In the genomic region with DNA sequence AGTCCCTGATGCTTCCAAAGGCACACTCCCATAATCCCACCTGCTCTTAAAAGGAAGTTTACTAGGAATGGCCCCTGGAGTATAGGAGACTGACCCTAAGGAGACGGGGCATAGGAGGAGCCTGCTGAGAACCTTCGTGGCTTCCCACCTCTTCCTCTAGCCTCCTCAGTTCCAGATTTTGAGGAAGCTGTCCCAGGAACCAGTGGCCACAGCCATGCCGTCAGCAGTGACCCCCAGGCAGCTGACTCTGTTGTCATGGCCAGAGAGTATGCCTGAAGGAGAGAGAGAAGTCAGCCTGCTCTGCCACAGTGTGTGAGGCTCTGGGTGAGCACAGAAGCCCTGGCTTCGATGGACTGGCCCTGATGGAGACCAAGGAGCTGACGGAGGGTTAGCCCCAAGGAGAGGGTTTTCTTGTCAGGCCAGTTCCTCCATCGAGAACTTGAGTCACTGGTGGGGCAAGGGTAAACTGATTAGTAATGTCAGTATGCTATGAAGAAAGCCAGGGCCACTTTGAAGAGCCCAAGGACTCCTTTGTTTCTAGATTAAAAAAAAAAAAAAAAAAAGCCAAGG, we compare ENCODE assay signal across 19 mouse cellular contexts. TPM values are rescaled to one million over a fixed set of nuclear protein-coding genes. Genes with fewer than 3 reads are reported as not detected.
A peak's percentile ranks its signal among the peaks of the same experiment; 100 is the strongest.
DNase-seq lines count a peak whose midpoint lies in the region; ATAC-seq and TF ChIP-seq lines count a peak whose summit lies in the region.
"Had no signal": no experiment of that assay in that cellular context is flagged by ENCODE, and none has a peak within 500 bp of the region (broad histone marks: within the 10 kb centered on the region; RNA-seq: fewer than 3 reads in every experiment).

No protein-coding gene starts in this region.

- no peak for TF ChIP-seq POLR2A in liver, adult 2 months (IDR thresholded peaks at IDR 0.05; ENCODE audit: extremely low read depth, insufficient read depth, low read length)

- H3K4me1 ChIP-seq in forebrain, embryonic 13.5 days: peaks cover 36% of the 10 kb centered on the region
- H3K4me1 ChIP-seq in forebrain, embryonic 15.5 days: peaks cover 27% of the 10 kb centered on the region
- H3K4me1 ChIP-seq in liver, adult 2 months (ENCODE audit: control insufficient read depth, insufficient read depth, low read length): peaks cover 3% of the 10 kb centered on the region; the same call in 1 of the 2 replicates
- peaks cover 17% of the 10 kb centered on the region for H3K4me1 ChIP-seq in stomach, embryonic 15.5 days

- 0 out of 2 replicates have a peak overlapping the region, but pooled peaks have one; percentile 6 for H3K9ac ChIP-seq in forebrain, embryonic 13.5 days
- H3K9ac ChIP-seq in forebrain, embryonic 15.5 days (replicated peaks): no peak overlapping the region
- H3K9ac ChIP-seq in liver, adult 2 months (ENCODE audit: low read depth, low read length): no peak overlapping the region
- H3K9ac ChIP-seq in stomach, embryonic 15.5 days: no peak overlapping the region

- TF ChIP-seq CTCF in liver, adult 2 months (IDR thresholded peaks at IDR 0.05; ENCODE audit: low read depth, low read length): no peak

- ATAC-seq in forebrain, embryonic 13.5 days: no peak
- ATAC-seq in forebrain, embryonic 15.5 days (replicated peaks): no peak
- no peak for ATAC-seq in stomach, embryonic 15.5 days (ENCODE audit: insufficient read depth, low FRiP score, low read depth)

- H3K36me3 ChIP-seq in forebrain, embryonic 13.5 days (ENCODE audit: poor library complexity, severe bottlenecking): peaks cover 42% of the 10 kb centered on the region
- H3K36me3 ChIP-seq in forebrain, embryonic 15.5 days: peaks cover 6% of the 10 kb centered on the region; the same call in 1 of the 2 replicates
- H3K36me3 ChIP-seq in liver, adult 2 months (ENCODE audit: control insufficient read depth, insufficient read depth, low read length): no peaks in the 10 kb centered on the region
- H3K36me3 ChIP-seq in stomach, embryonic 15.5 days: 0 out of 2 replicates have a peak, but pooled peaks cover 15% of the 10 kb centered on the region

- no peak overlapping the region for H3K4me3 ChIP-seq in forebrain, embryonic 13.5 days
- no peak overlapping the region for H3K4me3 ChIP-seq in forebrain, embryonic 15.5 days
- H3K4me3 ChIP-seq in liver, adult 2 months (ENCODE audit: insufficient read depth, low read depth, low read length): no peak overlapping the region
- no peak overlapping the region for H3K4me3 ChIP-seq in stomach, embryonic 15.5 days (replicated peaks)
- H3K4me3 ChIP-seq: myocyte had no signal

- peak; percentile 14 for DNase-seq in liver, adult 2 months (ENCODE audit: extremely low read depth, low read depth, low spot score)
- DNase-seq in liver: no peak
- peak; percentile 50 for DNase-seq in urinary bladder, postnatal 14 days (ENCODE audit: low spot score)
- no peak for DNase-seq in urinary bladder, adult 18-20 months (ENCODE audit: low spot score in 2 of 2)
- no peak for DNase-seq in frontal cortex, postnatal 14 days (ENCODE audit: low spot score in 2 of 2)
- DNase-seq: cerebellum, adult 8-10 months; gastrocnemius, postnatal 25 days; kidney, adult 2 months; kidney, postnatal 10 days; lung, postnatal 14 days; right cerebral cortex, postnatal 14 days; thymus, postnatal 25 days had no signal

- H3K79me2 ChIP-seq in liver, adult 2 months (ENCODE audit: control insufficient read depth, insufficient read depth, low read length): no peaks in the 10 kb centered on the region

- WGBS in forebrain, embryonic 13.5 days: 91% methylated on average over 6 of the region's 6 CpGs
- 86% methylated on average over 6 of the region's 6 CpGs for WGBS in forebrain, embryonic 15.5 days
- 87% methylated on average over 6 of the region's 6 CpGs for WGBS in liver, adult 2 months
- WGBS in stomach, embryonic 15.5 days: 76% methylated on average over 6 of the region's 6 CpGs

- H3K27ac ChIP-seq in forebrain, embryonic 13.5 days: no peak overlapping the region
- H3K27ac ChIP-seq in forebrain, embryonic 15.5 days (replicated peaks): no peak overlapping the region
- no peak overlapping the region for H3K27ac ChIP-seq in liver, adult 2 months (replicated peaks; ENCODE audit: insufficient read depth, low read depth, low read length)
- H3K27ac ChIP-seq in stomach, embryonic 15.5 days: peak overlapping the region; percentile 51; the same call in 1 of the 2 replicates

- H3K4me2 ChIP-seq in forebrain, embryonic 13.5 days: no peak overlapping the region
- no peak overlapping the region for H3K4me2 ChIP-seq in forebrain, embryonic 15.5 days (replicated peaks)
- no peak overlapping the region for H3K4me2 ChIP-seq in stomach, embryonic 15.5 days

- H3K27me3 ChIP-seq in forebrain, embryonic 13.5 days: no peaks in the 10 kb centered on the region
- no peaks in the 10 kb centered on the region for H3K27me3 ChIP-seq in forebrain, embryonic 15.5 days
- no peaks in the 10 kb centered on the region for H3K27me3 ChIP-seq in liver, adult 2 months (ENCODE audit: control insufficient read depth, insufficient read depth, low read length)
- no peaks in the 10 kb centered on the region for H3K27me3 ChIP-seq in stomach, embryonic 15.5 days (replicated peaks)

- H3K9me3 ChIP-seq in forebrain, embryonic 13.5 days (replicated peaks): no peaks in the 10 kb centered on the region
- no peaks in the 10 kb centered on the region for H3K9me3 ChIP-seq in forebrain, embryonic 15.5 days
- H3K9me3 ChIP-seq in stomach, embryonic 15.5 days: no peaks in the 10 kb centered on the region

RNA-seq across cellular contexts. Expression of a gene that starts 5.2 kb away (rescaled TPM):
- polyA plus RNA-seq in forebrain, embryonic 13.5 days (2015; fragmentation: Nextera tagmentation; extraction: Ambion mirVana): 207 and 217 TPM in 2 replicates
- polyA plus RNA-seq in forebrain, embryonic 15.5 days (2015; fragmentation: Nextera tagmentation; extraction: Ambion mirVana): 100 and 106 TPM in 2 replicates
- total RNA-seq in liver, adult 2 months (2014; rRNA removed): 1.1 and 3.2 TPM in 2 replicates
- 2.1 and 2.6 TPM in 2 replicates for polyA plus RNA-seq in liver, adult 2 months (2012; rRNA removed)
- polyA plus RNA-seq in stomach, embryonic 15.5 days (2015; fragmentation: Nextera tagmentation; extraction: Ambion mirVana): 141 and 159 TPM in 2 replicates

RNA-seq across cellular contexts. Expression of a gene that starts 5.3 kb away (rescaled TPM):
- polyA plus RNA-seq in forebrain, embryonic 13.5 days (2015; fragmentation: Nextera tagmentation; extraction: Ambion mirVana): 178 and 203 TPM in 2 replicates
- 194 and 200 TPM in 2 replicates for polyA plus RNA-seq in forebrain, embryonic 15.5 days (2015; fragmentation: Nextera tagmentation; extraction: Ambion mirVana)
- 50.5 and 55.9 TPM in 2 replicates for total RNA-seq in liver, adult 2 months (2014; rRNA removed)
- polyA plus RNA-seq in liver, adult 2 months (2012; rRNA removed): 47.9 and 49.3 TPM in 2 replicates
- 116 and 125 TPM in 2 replicates for polyA plus RNA-seq in stomach, embryonic 15.5 days (2015; fragmentation: Nextera tagmentation; extraction: Ambion mirVana)

RNA-seq across cellular contexts. Expression of a gene that starts 5.5 kb away (rescaled TPM):
- 0.46 and 0.74 TPM in 2 replicates for polyA plus RNA-seq in forebrain, embryonic 13.5 days (2015; fragmentation: Nextera tagmentation; extraction: Ambion mirVana)
- 0.23 and 1.8 TPM in 2 replicates for polyA plus RNA-seq in forebrain, embryonic 15.5 days (2015; fragmentation: Nextera tagmentation; extraction: Ambion mirVana)
- not detected in 2 replicates for total RNA-seq in liver, adult 2 months (2014; rRNA removed)
- polyA plus RNA-seq in liver, adult 2 months (2012; rRNA removed): not detected in 2 replicates
- 0.97 and 1.1 TPM in 2 replicates for polyA plus RNA-seq in stomach, embryonic 15.5 days (2015; fragmentation: Nextera tagmentation; extraction: Ambion mirVana)
- total RNA-seq: layer of hippocampus, adult 18-20 months had no signal
- polyA plus RNA-seq: testis, adult 2 months had no signal

RNA-seq across cellular contexts. Expression of a gene that starts 20.5 kb away (rescaled TPM):
- polyA plus RNA-seq in forebrain, embryonic 13.5 days (2015; fragmentation: Nextera tagmentation; extraction: Ambion mirVana): 467 and 491 TPM in 2 replicates
- 352 and 365 TPM in 2 replicates for polyA plus RNA-seq in forebrain, embryonic 15.5 days (2015; fragmentation: Nextera tagmentation; extraction: Ambion mirVana)
- total RNA-seq in liver, adult 2 months (2014; rRNA removed): 422 and 433 TPM in 2 replicates
- 491 and 524 TPM in 2 replicates for polyA plus RNA-seq in liver, adult 2 months (2012; rRNA removed)
- 890 and 914 TPM in 2 replicates for polyA plus RNA-seq in stomach, embryonic 15.5 days (2015; fragmentation: Nextera tagmentation; extraction: Ambion mirVana)

RNA-seq across cellular contexts. Expression of a gene that starts 23.0 kb away (rescaled TPM):
- 11.4 and 12.4 TPM in 2 replicates for polyA plus RNA-seq in forebrain, embryonic 13.5 days (2015; fragmentation: Nextera tagmentation; extraction: Ambion mirVana)
- 15.3 and 15.7 TPM in 2 replicates for polyA plus RNA-seq in forebrain, embryonic 15.5 days (2015; fragmentation: Nextera tagmentation; extraction: Ambion mirVana)
- total RNA-seq in liver, adult 2 months (2014; rRNA removed): 2.1 and 2.5 TPM in 2 replicates
- polyA plus RNA-seq in liver, adult 2 months (2012; rRNA removed): 2.5 and 3.0 TPM in 2 replicates
- 28.4 TPM in 2 replicates for polyA plus RNA-seq in stomach, embryonic 15.5 days (2015; fragmentation: Nextera tagmentation; extraction: Ambion mirVana)
- total RNA-seq: neutrophil, adult 5-6 weeks had no signal

Comparison
In these comparisons a context has a peak if more than half of its experiments do, and no peak if none do; other contexts are left out.
1. DNase-seq: peak in liver, adult 2 months (single experiment) and urinary bladder, postnatal 14 days (single experiment); none in liver (single experiment), urinary bladder, adult 18-20 months (0 of 2) and frontal cortex, postnatal 14 days (0 of 2).
2. RNA of a gene that starts 5.2 kb away (polyA plus RNA-seq): 207 to 217 TPM in forebrain, embryonic 13.5 days, 141 to 159 TPM in stomach, embryonic 15.5 days and 100 to 106 TPM in forebrain, embryonic 15.5 days; 2.1 to 2.6 TPM in liver, adult 2 months; every median in the first group is over 10 times any median in the second.